Mouse (Mus musculus) cerebellum, adult 18-20 months (tissue): ENCODE measurements around the gene Reep3.

Experiments used
- DNase-seq, 2 experiments: peaks; one replicate each; pipeline ENCODE4 v3.0.0; 2021

The Reep3 gene

GRCm38 (mm10) chr10:67049621-67050020, 47.1 kb downstream of the Reep3 start:
- no peak for DNase-seq

GRCm38 (mm10) chr10:67048871-67049615, 47.7 kb downstream of the Reep3 start:
- DNase-seq, result no peak

GRCm38 (mm10) chr10:67047712-67048645, 48.8 kb downstream of the Reep3 start:
- no peak for DNase-seq

- no peak for DNase-seq
Observed at GRCm38 (mm10) chr10:67045192-67045899, 51.4 kb downstream of the Reep3 start.

GRCm38 (mm10) chr10:67044346-67044745, 52.4 kb downstream of the Reep3 start:
- DNase-seq, result peak in 1 of 2 experiments; percentile 46

- no peak for DNase-seq
Observed at GRCm38 (mm10) chr10:67043236-67043635, 53.5 kb downstream of the Reep3 start.

- no peak for DNase-seq
Observed at GRCm38 (mm10) chr10:67040410-67040809, 56.3 kb downstream of the Reep3 start.

GRCm38 (mm10) chr10:67039001-67039400, 57.7 kb downstream of the Reep3 start:
- DNase-seq, result no peak

GRCm38 (mm10) chr10:67036542-67036941, 60.2 kb downstream of the Reep3 start:
- DNase-seq, result no peak

- DNase-seq, result no peak
Observed at GRCm38 (mm10) chr10:67036141-67036540, 60.6 kb downstream of the Reep3 start.

GRCm38 (mm10) chr10:67031186-67031585, 65.6 kb downstream of the Reep3 start:
- DNase-seq, result no peak

- peak; percentile 41 to 42 for DNase-seq
Observed at GRCm38 (mm10) chr10:67029297-67029696, 67.4 kb downstream of the Reep3 start.

GRCm38 (mm10) chr10:67026375-67026774, 70.4 kb downstream of the Reep3 start:
- no peak for DNase-seq

GRCm38 (mm10) chr10:67025573-67026236, 71.0 kb downstream of the Reep3 start:
- peak; percentile 88 to 89 for DNase-seq

- DNase-seq, result peak; percentile 84 to 92
Observed at GRCm38 (mm10) chr10:67024391-67024790, 72.4 kb downstream of the Reep3 start.

GRCm38 (mm10) chr10:67023092-67023491, 73.7 kb downstream of the Reep3 start:
- no peak for DNase-seq

- DNase-seq, result no peak
Observed at GRCm38 (mm10) chr10:67021494-67021893, 75.3 kb downstream of the Reep3 start.

- DNase-seq, result no peak
Observed at GRCm38 (mm10) chr10:67018875-67019274, 77.9 kb downstream of the Reep3 start.

- no peak for DNase-seq
Observed at GRCm38 (mm10) chr10:67017891-67018290, 78.9 kb downstream of the Reep3 start.

GRCm38 (mm10) chr10:67017315-67017714, 79.4 kb downstream of the Reep3 start:
- DNase-seq, result no peak

- no peak for DNase-seq
Observed at GRCm38 (mm10) chr10:67016615-67017278, 80.0 kb downstream of the Reep3 start.

GRCm38 (mm10) chr10:67014746-67015145, 82.0 kb downstream of the Reep3 start:
- DNase-seq, result no peak
